Comparison of ENCODE assay signal across 26 mouse cellular contexts in the genomic region with DNA sequence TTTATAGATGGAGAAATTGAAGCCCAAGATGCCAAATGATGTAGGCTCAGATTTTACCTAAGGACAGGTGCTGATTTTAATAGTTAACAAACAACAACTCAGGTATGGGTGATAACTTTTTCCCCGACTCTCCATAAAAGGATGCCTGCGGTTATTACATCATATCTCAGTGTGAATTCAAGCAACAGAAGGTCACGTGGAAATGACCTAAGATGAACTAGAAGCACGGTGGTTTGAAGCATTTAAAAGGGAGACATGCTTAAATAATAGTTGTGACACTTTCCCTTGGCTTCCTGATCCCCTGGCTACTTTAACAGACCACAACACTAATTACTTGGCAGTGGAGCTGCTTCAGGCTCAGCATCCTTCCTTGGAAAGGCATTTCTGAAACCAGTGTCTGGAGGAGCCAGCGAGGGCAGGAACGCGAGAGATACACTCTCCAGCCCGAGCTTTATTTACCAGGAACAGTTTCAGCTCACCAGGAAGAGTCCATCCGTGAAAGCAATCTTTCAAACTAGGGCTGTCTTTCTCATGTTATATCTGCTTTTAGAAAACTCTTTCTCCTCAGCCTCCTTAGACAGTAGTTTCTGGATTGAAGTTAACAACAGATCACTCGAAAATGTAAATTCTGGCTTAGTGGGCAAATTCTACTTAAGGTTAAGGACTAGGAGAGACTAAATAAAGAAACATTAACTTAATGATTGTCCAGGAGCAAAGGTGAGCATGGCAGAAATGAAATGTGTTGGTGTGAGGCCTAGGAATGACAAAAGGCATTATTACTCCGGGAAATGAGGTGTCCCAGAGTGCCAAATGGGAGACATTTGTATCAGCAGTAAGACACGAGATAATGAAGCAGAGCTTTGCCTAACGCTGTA. TPM values are rescaled to one million over a fixed set of nuclear protein-coding genes. Genes with fewer than 3 reads are reported as not detected.
"Had no signal": no experiment of that assay in that cellular context is flagged by ENCODE, and none has a peak within 500 bp of the region (broad histone marks: within the 10 kb centered on the region; RNA-seq: fewer than 3 reads in every experiment).

No protein-coding gene starts in this region.

- H3K27ac ChIP-seq: limb, embryonic 10.5 days; limb, embryonic 13.5 days; liver, embryonic 12.5 days; liver, embryonic 15.5 days; lung, embryonic 15.5 days; midbrain, embryonic 12.5 days; midbrain, embryonic 15.5 days; neural tube, embryonic 12.5 days; neural tube, embryonic 15.5 days had no signal

- DNase-seq: kidney, adult 18-20 months; kidney, postnatal 10 days; kidney, postnatal 4 days; liver; lung, adult 18-20 months; lung, postnatal 10 days; lung, postnatal 36 days; thymus, adult 18-20 months; thymus, postnatal 36 days had no signal

- H3K4me2 ChIP-seq: limb, embryonic 13.5 days; liver, embryonic 12.5 days; liver, embryonic 15.5 days; lung, embryonic 15.5 days; midbrain, embryonic 12.5 days; midbrain, embryonic 15.5 days; neural tube, embryonic 12.5 days; neural tube, embryonic 15.5 days had no signal

- H3K9me3 ChIP-seq: limb, embryonic 10.5 days; liver, embryonic 15.5 days; midbrain, embryonic 15.5 days; neural tube, embryonic 15.5 days had no signal

- H3K9ac ChIP-seq: limb, embryonic 13.5 days; liver, embryonic 12.5 days; liver, embryonic 15.5 days; lung, embryonic 15.5 days; midbrain, embryonic 12.5 days; midbrain, embryonic 15.5 days; neural tube, embryonic 12.5 days; neural tube, embryonic 15.5 days had no signal

- ATAC-seq: liver, embryonic 12.5 days; midbrain, embryonic 15.5 days had no signal

- H3K4me3 ChIP-seq: limb, embryonic 10.5 days; limb, embryonic 13.5 days; liver, embryonic 12.5 days; liver, embryonic 15.5 days; lung, embryonic 15.5 days; megakaryocyte, embryonic 14.5 days; midbrain, embryonic 12.5 days; midbrain, embryonic 15.5 days; neural tube, embryonic 12.5 days; neural tube, embryonic 15.5 days had no signal

- H3K27me3 ChIP-seq: limb, embryonic 13.5 days; liver, embryonic 12.5 days; liver, embryonic 15.5 days; lung, embryonic 15.5 days; megakaryocyte, embryonic 14.5 days; midbrain, embryonic 12.5 days; midbrain, embryonic 15.5 days; neural tube, embryonic 12.5 days; neural tube, embryonic 15.5 days had no signal

- H3K36me3 ChIP-seq: limb, embryonic 10.5 days; limb, embryonic 13.5 days; liver, embryonic 12.5 days; liver, embryonic 15.5 days; lung, embryonic 15.5 days; midbrain, embryonic 12.5 days; midbrain, embryonic 15.5 days; neural tube, embryonic 12.5 days; neural tube, embryonic 15.5 days had no signal

- H3K4me1 ChIP-seq: midbrain, embryonic 12.5 days; neural tube, embryonic 12.5 days had no signal

RNA-seq across cellular contexts. Expression of a gene that starts 32.2 kb away (rescaled TPM):
- total RNA-seq: layer of hippocampus, adult 18-20 months; layer of hippocampus, postnatal 14 days; left cerebral cortex, postnatal 25 days had no signal
- polyA plus RNA-seq: limb, embryonic 10.5 days; limb, embryonic 13.5 days; liver, embryonic 12.5 days; liver, embryonic 15.5 days; lung, embryonic 15.5 days; midbrain, embryonic 12.5 days; midbrain, embryonic 15.5 days; neural tube, embryonic 12.5 days; neural tube, embryonic 15.5 days; small intestine, adult 2 months; spleen, adult 2 months; stomach, embryonic 16.5 days; urinary bladder, adult 2 months had no signal
